Mouse (Mus musculus) megakaryocyte-erythroid progenitor cell, adult 5-6 weeks (primary cell): ENCODE results near the gene Gng12. TPM values are rescaled to one million over a fixed set of nuclear protein-coding genes. Genes with fewer than 3 reads are reported as not detected.

ENCODE experiments used
- ATAC-seq: replicated peaks from 2 replicates; pipeline ENCODE4 v1.8.0; 2016; ENCODE audit warnings: mild to moderate bottlenecking, inconsistent platforms; ENCODE audit not compliant: severe bottlenecking, poor library complexity, low FRiP score, low TSS enrichment
- total RNA-seq, 2 experiments: library from RNA; stranded (forward) in 1 of 2; stranded (reverse) in 1 of 2; fragments of 200-1000, 215-1000 nt in 1 of 2; fragments of >200 nt in 1 of 2; fragmentation: Nextera tagmentation in 1 of 2; gene quantifications; 2 replicates each; pipeline ENCODE4 v1.2.3; 2014 to 2017

Gng12 gene
- total RNA-seq, 2 experiments from 2014 or later: 25.4 to 37.5 TPM

GRCm38 (mm10) chr6:67035388-67036299, 139.4 kb downstream of the Gng12 start:
- peak; percentile 58 for ATAC-seq

- ATAC-seq: peak; percentile 64
Observed at GRCm38 (mm10) chr6:67036356-67036811, 140.2 kb downstream of the Gng12 start.

GRCm38 (mm10) chr6:67036837-67037628, 140.8 kb downstream of the Gng12 start, which contains the start of gene Gadd45a:
TSS of gene Gadd45a (minus strand) at chr6:67037457.
- peak; percentile 88 for ATAC-seq

GRCm38 (mm10) chr6:67038964-67039363, 142.8 kb downstream of the Gng12 start:
- ATAC-seq: no peak

GRCm38 (mm10) chr6:67040904-67041410, 144.8 kb downstream of the Gng12 start:
- no peak for ATAC-seq

- ATAC-seq: 0 out of 2 replicates have a peak, but pooled peaks have one; percentile 10
Observed at GRCm38 (mm10) chr6:67045424-67045823, 149.2 kb downstream of the Gng12 start.

- ATAC-seq: peak; percentile 85
Observed at GRCm38 (mm10) chr6:67046937-67047336, 150.7 kb downstream of the Gng12 start.

- no peak for ATAC-seq
Observed at GRCm38 (mm10) chr6:67048052-67048691, 152.0 kb downstream of the Gng12 start.

- ATAC-seq: peak; percentile 44; the same call in 1 of the 2 replicates
Observed at GRCm38 (mm10) chr6:67048880-67049694, 152.9 kb downstream of the Gng12 start.

GRCm38 (mm10) chr6:67049695-67050038, 153.5 kb downstream of the Gng12 start:
- ATAC-seq: no peak

- ATAC-seq: no peak
Observed at GRCm38 (mm10) chr6:67050063-67050462, 153.9 kb downstream of the Gng12 start.

- ATAC-seq: peak; percentile 56
Observed at GRCm38 (mm10) chr6:67056108-67056888, 160.1 kb downstream of the Gng12 start.

- ATAC-seq: peak; percentile 20; the same call in 1 of the 2 replicates
Observed at GRCm38 (mm10) chr6:67056889-67057564, 160.8 kb downstream of the Gng12 start.

- ATAC-seq: no peak
Observed at GRCm38 (mm10) chr6:67057574-67057973, 161.4 kb downstream of the Gng12 start.

- peak; percentile 88 for ATAC-seq
Observed at GRCm38 (mm10) chr6:67057991-67058696, 161.9 kb downstream of the Gng12 start.

GRCm38 (mm10) chr6:67060057-67060456, 163.9 kb downstream of the Gng12 start:
- ATAC-seq: no peak
